Mouse (Mus musculus) frontal cortex, postnatal 25 days (tissue): ENCODE results near the gene Lyg1.
"Not testable (repeated sequence)": the region's sequence is repeated elsewhere in the genome, so short reads cannot be mapped to it uniquely, and the experiment has no call there.

ENCODE experiments used
- DNase-seq, 2 experiments: peaks; one replicate each; pipeline ENCODE4 v3.0.0; 2022; ENCODE audit warnings: low spot score in 2 of 2

Lyg1 gene

DNA sequence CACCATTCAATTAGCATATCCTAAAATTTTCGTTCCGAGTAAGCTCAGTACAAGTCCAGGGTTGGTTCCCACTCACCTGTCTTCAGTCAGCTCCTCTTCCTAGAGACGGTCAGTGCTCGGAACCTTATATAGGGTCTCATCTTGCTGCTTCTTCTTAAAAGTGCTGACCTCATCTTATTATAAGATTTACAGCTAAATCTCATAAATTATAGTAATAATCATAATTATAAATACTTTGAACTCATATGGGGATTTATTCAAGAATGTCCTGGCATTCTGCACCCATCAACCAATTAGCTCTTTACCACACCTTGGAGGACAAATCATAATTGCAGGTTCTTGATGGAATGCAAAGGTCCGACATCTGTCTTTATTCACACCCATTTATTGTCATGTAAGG, at the start of gene Lyg1:
TSS of gene Lyg1 (minus strand) at position 101 of the 400 bp plus-strand sequence.
- DNase-seq = no peak

DNA sequence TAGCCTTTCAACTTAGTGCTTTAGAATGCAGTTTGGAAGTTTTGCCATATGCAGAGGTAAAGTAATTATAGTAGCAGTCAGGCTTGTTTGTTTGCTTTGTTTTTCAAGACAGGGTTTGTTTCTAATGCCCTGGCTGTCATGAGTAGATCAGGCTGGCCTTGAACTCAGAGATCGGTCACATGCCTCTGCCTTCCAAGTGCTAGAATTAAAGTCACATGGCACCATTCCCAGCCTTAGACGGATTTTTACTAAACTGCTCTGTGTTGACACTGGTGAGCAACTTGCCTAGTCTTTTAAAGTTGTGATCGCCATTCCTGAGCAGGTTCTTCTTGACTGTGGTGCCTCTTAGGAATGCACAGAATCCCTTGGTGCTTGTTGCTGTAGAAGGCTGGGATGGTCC, 49.2 kb upstream of the Lyg1 start:
- DNase-seq = no peak

- no peak for DNase-seq
Observed at GRCm38 (mm10) chr1:38003046-38003445, 45.5 kb upstream of the Lyg1 start.

GRCm38 (mm10) chr1:38001956-38002355, 44.4 kb upstream of the Lyg1 start:
- no peak for DNase-seq

DNA sequence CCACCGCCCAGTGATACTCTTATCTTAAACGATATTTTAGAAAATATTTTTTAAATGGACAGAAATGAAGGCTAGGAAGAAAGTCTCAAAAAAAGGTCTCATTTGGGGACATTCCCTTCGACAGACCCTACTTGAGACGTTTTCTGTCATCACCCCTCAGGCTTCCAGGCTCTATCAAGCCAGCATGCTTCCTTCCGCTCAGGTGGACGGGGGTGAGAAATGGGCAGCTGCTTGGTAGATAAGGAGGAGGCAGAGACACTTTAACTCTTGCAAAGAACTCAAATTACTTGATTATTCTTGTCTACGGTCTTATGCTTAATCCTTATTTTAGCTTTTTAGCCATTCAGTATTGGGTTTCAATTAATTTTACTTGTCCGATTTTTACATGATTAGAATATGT, 43.3 kb upstream of the Lyg1 start:
- no peak for DNase-seq

DNA sequence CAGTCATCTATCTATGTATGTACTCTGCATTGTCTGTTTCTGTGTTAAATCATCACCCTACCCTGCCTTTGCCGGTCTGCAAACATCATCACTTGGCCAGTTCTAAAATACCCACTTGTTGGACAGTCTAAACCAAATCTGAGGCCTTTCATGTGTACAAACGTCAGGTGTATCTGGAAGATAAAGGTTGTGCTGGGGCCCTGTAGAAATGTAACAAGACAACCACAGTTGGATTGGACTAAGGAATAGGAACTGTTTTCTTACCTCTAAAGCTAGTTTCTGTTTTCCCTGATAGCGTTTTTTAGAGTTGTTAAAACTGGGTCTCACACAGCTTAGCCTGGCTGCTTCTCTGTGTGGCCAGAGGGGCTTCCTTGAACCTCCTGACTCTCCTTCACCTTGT, 42.0 kb upstream of the Lyg1 start:
- no peak for DNase-seq

- DNase-seq = no peak
Observed at GRCm38 (mm10) chr1:37998371-37999199, 41.0 kb upstream of the Lyg1 start.

DNA sequence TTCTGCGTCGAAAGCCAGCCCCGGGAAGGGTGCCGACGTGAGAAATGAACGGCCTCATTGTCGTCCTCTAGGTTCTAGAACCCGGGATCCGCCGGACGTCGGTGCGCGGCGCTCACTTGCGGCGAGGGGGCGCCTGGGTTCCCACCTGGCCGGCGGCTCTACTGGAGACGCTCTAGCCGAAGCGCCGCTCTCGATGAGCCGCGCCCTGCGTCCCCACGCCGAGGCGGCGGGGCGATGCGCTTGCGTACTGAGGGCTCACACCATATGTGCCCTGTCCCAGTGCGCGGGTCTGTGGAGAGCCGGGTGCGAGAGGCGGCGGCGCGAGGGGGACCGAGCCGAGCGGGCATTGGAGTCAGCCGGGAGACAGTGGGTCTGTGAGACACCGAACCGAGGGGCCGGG, 40.3 kb upstream of the Lyg1 start, which contains the start of the genes Txndc9 and Eif5b:
TSS of gene Txndc9 (minus strand) at position 27 of the 400 bp plus-strand sequence.
TSS of gene Eif5b (plus strand) at position 144 of the 400 bp plus-strand sequence.
- peak; percentile 91 to 95 for DNase-seq

- DNase-seq = peak; percentile 94 to 96
Observed at GRCm38 (mm10) chr1:37996877-37997484, 39.4 kb upstream of the Lyg1 start.

DNA sequence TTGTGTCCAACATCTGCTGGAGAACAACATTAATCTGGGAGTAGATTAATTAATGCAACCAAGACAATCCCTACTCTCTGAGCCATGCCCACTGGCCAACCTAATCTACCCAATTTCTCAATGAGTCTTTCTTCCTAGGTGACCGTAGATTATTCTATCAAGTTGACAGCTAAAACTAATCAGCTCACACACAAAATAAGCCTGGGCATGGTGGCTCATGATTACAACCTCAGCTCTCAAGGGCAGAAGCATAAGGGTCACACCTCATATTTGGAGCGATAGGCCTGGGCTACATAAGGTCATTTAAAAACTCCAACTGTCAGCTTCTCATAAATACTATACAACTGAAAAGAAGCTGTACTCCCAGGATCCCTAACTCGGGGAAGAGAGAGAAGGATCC, 38.7 kb upstream of the Lyg1 start:
- no peak for DNase-seq

GRCm38 (mm10) chr1:37987856-37988255, 30.3 kb upstream of the Lyg1 start:
- DNase-seq = no peak

- DNase-seq = peak; percentile 33 to 35
Observed at GRCm38 (mm10) chr1:37985764-37986323, 28.3 kb upstream of the Lyg1 start.

DNA sequence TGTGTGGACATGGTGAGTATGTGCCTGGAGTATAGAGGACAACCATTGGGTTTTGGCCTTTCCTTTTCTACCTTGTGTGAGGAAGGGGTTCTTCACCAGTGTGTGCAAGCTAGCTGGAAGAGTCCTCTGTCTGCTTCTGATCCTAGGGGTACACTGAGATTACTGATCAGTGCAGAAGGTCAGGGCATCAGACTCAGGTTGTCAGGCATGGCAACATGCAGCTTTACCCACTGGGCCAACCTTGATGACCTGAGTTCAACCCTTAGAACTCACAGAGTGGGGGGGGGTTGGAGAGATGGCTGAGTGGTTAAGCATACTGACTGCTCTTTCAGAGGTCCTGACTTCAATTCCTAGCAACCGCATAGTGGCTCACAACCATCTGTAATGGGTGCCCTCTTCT, 26.8 kb upstream of the Lyg1 start:
- no peak for DNase-seq

DNA sequence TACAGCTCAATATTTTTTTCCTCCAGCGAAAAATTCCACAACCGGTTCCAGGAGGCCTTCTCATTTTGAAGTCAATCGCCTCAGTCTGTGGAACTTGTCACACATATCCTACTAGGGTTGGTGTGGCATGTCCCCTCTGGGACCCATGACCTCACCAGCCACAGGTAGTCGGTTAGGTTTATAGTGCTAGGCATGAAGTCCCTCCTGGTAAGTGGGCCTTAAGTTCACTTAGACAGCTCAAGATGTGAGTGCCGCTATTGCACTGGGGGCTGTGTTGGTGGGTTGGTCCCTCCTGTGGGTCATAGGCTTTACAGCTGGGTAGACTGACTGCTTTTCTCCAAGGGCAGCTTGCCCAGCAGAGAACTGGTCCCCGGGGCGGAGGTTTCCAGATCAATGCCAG, 19.7 kb upstream of the Lyg1 start:
- DNase-seq = no peak

GRCm38 (mm10) chr1:37976666-37977065, 19.1 kb upstream of the Lyg1 start:
- DNase-seq = not testable (repeated sequence)

DNA sequence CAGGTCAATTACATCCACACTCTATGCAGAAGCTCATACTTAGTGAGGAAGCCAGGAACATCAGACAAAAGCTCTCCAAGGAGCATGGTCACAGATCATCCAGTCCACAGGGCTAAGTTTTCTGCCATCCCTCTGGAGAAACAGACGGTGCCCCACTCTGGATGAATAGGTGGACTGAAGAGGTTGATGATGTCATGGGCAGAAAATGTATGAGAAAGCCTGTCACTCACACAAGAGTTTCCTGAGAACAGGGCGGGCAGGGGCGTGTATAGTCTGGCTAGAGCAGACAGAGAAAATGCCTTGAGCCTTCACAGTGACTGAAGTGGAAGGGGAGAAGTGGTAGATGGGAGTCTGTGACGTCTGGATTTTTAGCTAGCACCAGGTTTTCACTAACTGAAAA, 14.0 kb upstream of the Lyg1 start:
- no peak for DNase-seq

DNA sequence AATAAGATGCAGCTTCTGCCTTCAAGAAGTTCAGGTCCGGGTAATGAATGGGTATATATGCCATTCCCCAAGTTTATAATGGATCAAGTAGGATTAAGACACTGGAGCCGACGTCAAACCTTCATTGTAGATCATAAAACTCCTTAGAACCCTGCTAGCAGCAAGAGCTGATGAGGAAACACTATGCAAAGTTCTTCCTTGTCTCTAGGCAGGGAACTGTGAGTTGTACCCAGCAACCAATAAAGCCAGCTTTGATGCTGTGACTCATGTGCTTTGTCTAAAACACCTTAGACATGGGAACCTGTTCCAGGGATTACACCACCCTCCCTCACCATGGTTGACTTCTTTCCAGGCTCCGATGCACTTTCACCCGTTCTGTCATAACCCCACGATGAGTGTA, 11.2 kb upstream of the Lyg1 start:
- DNase-seq = no peak

DNA sequence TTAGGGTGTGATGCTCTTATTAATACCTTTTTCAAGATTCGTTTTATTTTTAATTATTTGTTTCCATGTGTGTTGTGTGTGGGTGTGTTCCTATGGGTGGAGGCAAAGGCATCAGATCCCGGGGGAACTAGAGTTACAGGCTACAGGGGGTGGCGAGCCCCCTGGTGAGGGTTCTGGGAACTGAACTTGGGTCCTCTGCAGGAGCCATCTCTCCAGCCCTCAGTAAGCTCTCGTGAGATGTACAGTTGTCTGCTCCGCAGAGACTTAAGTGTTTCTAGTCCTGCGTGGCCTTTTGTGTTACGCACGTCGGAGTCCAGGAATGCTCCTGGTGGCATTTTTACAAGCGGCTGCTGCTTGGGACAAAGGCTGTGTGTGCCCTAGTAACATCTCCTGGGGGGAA, 8.0 kb upstream of the Lyg1 start:
- DNase-seq = no peak

DNA sequence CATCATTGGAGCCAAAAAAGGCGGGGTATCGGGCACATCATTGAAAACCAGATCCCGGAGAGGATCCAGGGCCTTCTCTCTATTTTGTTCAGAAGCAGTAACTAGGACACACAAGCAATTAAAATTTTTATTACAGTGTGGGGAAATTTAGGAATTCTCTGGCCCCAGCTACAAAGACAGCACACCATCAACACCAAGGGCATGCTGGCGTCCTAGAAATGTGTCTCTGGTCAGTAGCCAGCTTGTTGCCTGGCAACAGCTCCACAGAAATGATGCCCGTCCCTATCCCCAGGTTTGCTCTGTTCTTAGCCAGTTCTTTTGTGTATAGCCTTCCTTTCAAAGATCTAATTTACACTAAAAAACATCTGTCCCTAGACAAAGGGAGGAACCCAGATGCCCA, 1.9 kb upstream of the Lyg1 start:
- no peak for DNase-seq

GRCm38 (mm10) chr1:37958516-37958915, 957 bp upstream of the Lyg1 start:
- DNase-seq = no peak

DNA sequence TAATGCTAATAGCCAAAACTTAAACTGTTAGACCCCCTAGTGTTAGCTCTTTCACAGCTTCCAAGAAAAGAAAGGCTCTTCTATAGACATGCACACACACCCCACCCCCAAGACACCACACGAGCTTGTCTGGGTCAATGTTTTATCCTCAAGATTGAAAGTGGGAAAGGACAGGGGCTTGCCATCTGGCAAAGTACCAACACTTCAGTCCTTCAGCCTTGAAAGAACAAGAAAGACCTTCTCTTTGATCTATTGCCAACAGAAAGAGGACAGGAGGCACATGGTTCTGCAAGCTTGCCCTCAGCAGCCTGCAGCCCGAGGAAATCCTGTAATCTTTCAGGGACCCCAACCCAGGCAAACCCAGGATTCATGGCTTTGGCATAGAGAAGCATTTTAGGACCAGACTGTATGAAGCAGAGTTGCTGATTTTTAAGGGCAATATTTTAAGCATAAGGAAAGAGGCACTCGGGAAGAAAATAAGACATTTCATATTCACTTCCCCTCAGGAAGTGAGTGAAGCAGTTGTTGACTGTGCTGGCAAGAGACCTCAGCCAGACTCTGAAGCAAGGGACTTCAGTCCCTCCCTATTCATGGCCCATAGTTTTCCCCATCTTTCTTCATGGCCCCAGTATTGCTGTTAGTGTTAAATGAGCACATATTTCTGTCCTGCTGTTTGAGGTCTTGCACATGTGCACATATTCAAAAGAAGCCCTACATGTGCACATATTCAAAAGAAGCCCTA, 698 bp downstream of the Lyg1 start:
- DNase-seq = no peak

DNA sequence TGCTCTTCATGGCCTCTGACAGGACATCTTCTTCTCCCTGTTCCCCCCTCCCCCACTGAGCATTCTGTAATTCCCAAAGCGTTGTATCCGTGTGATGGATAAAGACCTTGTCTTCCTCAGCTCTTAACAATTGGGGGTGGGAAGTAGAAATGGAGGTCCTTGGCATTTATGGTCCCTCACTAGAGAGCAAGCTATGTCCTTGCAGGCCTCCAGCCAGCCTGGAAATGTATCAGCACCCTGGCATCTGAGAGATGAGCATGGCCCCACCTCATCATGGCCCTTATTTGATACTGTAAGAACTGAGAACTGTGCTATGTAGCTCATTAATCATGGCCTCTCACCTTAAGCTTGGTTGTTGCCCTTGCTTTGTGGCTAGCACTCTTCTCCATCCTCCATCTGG, 2.3 kb downstream of the Lyg1 start:
- DNase-seq = no peak
